Mouse (Mus musculus): ENCODE results near the gene Krtap10-4. TPM values are rescaled to one million over a fixed set of nuclear protein-coding genes. Genes with fewer than 3 reads are reported as not detected.
"Not testable (repeated sequence)": the region's sequence is repeated elsewhere in the genome, so short reads cannot be mapped to it uniquely, and the experiment has no call there.

Gene Krtap10-4
- polyA plus RNA-seq, 1 experiment from 2014 or later, result not detected

GRCm38 (mm10) chr10:77776844-77777243 is 50.1 kb downstream of the Krtap10-4 start, which contains the start of gene Gm7138:
Gm7138 (minus strand) TSS chr10:77776944.
- H3K4me1 ChIP-seq; H3K4me3 ChIP-seq; H3K27me3 ChIP-seq (replicated peaks; ENCODE audit: low read depth, poor library complexity, severe bottlenecking); H3K9me3 ChIP-seq; DNase-seq (ENCODE audit: low spot score); H3K36me3 ChIP-seq (replicated peaks); H3K27ac ChIP-seq (replicated peaks): not testable (repeated sequence)
- WGBS, result 85% methylated on average over 1 of the region's 1 CpGs

Other genes with a start within 250 kb of the Krtap10-4 start
- gene Pttg1ip, start 245.4 kb downstream of the Krtap10-4 start, polyA plus RNA-seq (2016; fragmentation: Nextera tagmentation; extraction: Ambion mirVana), result 65.6 and 71.0 TPM in 2 replicates
- gene Sumo3, start 221.0 kb downstream of the Krtap10-4 start, polyA plus RNA-seq (2016; fragmentation: Nextera tagmentation; extraction: Ambion mirVana), result 419 and 445 TPM in 2 replicates
- 1.9 and 8.0 TPM in 2 replicates for gene Gm49325, start 220.9 kb downstream of the Krtap10-4 start, polyA plus RNA-seq (2016; fragmentation: Nextera tagmentation; extraction: Ambion mirVana)
- 98.9 and 101 TPM in 2 replicates for gene Ube2g2, start 204.8 kb downstream of the Krtap10-4 start, polyA plus RNA-seq (2016; fragmentation: Nextera tagmentation; extraction: Ambion mirVana)
- gene Tspear, start 140.5 kb downstream of the Krtap10-4 start, polyA plus RNA-seq (2016; fragmentation: Nextera tagmentation; extraction: Ambion mirVana), result 0.97 and 1.2 TPM in 2 replicates
- gene Gm19402, start 136.3 kb downstream of the Krtap10-4 start, polyA plus RNA-seq (2016; fragmentation: Nextera tagmentation; extraction: Ambion mirVana), result not detected in 2 replicates
- not detected in 2 replicates for gene Gm9508, start 129.9 kb downstream of the Krtap10-4 start, polyA plus RNA-seq (2016; fragmentation: Nextera tagmentation; extraction: Ambion mirVana)
- not detected in 2 replicates for gene Gm10272, start 120.5 kb downstream of the Krtap10-4 start, polyA plus RNA-seq (2016; fragmentation: Nextera tagmentation; extraction: Ambion mirVana)
- gene Gm10024, start 115.6 kb downstream of the Krtap10-4 start, polyA plus RNA-seq (2016; fragmentation: Nextera tagmentation; extraction: Ambion mirVana), result not detected in 2 replicates
- gene Gm10142, start 111.3 kb downstream of the Krtap10-4 start, polyA plus RNA-seq (2016; fragmentation: Nextera tagmentation; extraction: Ambion mirVana), result not detected in 2 replicates
- gene Krtap12-1, start 106.5 kb downstream of the Krtap10-4 start, polyA plus RNA-seq (2016; fragmentation: Nextera tagmentation; extraction: Ambion mirVana), result not detected in 2 replicates
- gene Gm10100, start 100.6 kb downstream of the Krtap10-4 start, polyA plus RNA-seq (2016; fragmentation: Nextera tagmentation; extraction: Ambion mirVana), result not detected in 2 replicates
- not detected in 2 replicates for gene Gm18596, start 84.5 kb downstream of the Krtap10-4 start, polyA plus RNA-seq (2016; fragmentation: Nextera tagmentation; extraction: Ambion mirVana)
- not detected in 2 replicates for gene Gm9736, start 75.7 kb downstream of the Krtap10-4 start, polyA plus RNA-seq (2016; fragmentation: Nextera tagmentation; extraction: Ambion mirVana)
- not detected in 2 replicates for gene Gm3233, start 67.4 kb downstream of the Krtap10-4 start, polyA plus RNA-seq (2016; fragmentation: Nextera tagmentation; extraction: Ambion mirVana)
- not detected in 2 replicates for gene Gm3238, start 55.8 kb downstream of the Krtap10-4 start, polyA plus RNA-seq (2016; fragmentation: Nextera tagmentation; extraction: Ambion mirVana)
- not detected in 2 replicates for gene Gm7138, start 50.2 kb downstream of the Krtap10-4 start, polyA plus RNA-seq (2016; fragmentation: Nextera tagmentation; extraction: Ambion mirVana)
- gene Gm3250, start 44.6 kb downstream of the Krtap10-4 start, polyA plus RNA-seq (2016; fragmentation: Nextera tagmentation; extraction: Ambion mirVana), result not detected in 2 replicates
- not detected in 2 replicates for gene Gm7137, start 38.9 kb downstream of the Krtap10-4 start, polyA plus RNA-seq (2016; fragmentation: Nextera tagmentation; extraction: Ambion mirVana)
- not detected in 2 replicates for gene Gm9639, start 32.0 kb downstream of the Krtap10-4 start, polyA plus RNA-seq (2016; fragmentation: Nextera tagmentation; extraction: Ambion mirVana)
- not detected in 2 replicates for gene Gm19668, start 28.0 kb downstream of the Krtap10-4 start, polyA plus RNA-seq (2016; fragmentation: Nextera tagmentation; extraction: Ambion mirVana)
- gene Gm9507, start 15.3 kb downstream of the Krtap10-4 start, polyA plus RNA-seq (2016; fragmentation: Nextera tagmentation; extraction: Ambion mirVana), result not detected in 2 replicates
- gene Gm2696, start 12.4 kb downstream of the Krtap10-4 start, polyA plus RNA-seq (2016; fragmentation: Nextera tagmentation; extraction: Ambion mirVana), result not detected in 2 replicates
- not detected in 2 replicates for gene Krtap10-10, start 8.9 kb upstream of the Krtap10-4 start, polyA plus RNA-seq (2016; fragmentation: Nextera tagmentation; extraction: Ambion mirVana)
- gene Gm36176, start 19.7 kb upstream of the Krtap10-4 start, polyA plus RNA-seq (2016; fragmentation: Nextera tagmentation; extraction: Ambion mirVana), result not detected in 2 replicates
- not detected in 2 replicates for gene Gm10318, start 25.8 kb upstream of the Krtap10-4 start, polyA plus RNA-seq (2016; fragmentation: Nextera tagmentation; extraction: Ambion mirVana)
- gene Gm3285, start 34.9 kb upstream of the Krtap10-4 start, polyA plus RNA-seq (2016; fragmentation: Nextera tagmentation; extraction: Ambion mirVana), result not detected in 2 replicates
- gene Lrrc3, start 75.4 kb upstream of the Krtap10-4 start, polyA plus RNA-seq (2016; fragmentation: Nextera tagmentation; extraction: Ambion mirVana), result 2.2 and 2.3 TPM in 2 replicates
- gene Trpm2, start 143.5 kb upstream of the Krtap10-4 start, polyA plus RNA-seq (2016; fragmentation: Nextera tagmentation; extraction: Ambion mirVana), result 0.54 and 0.85 TPM in 2 replicates
- 31.0 and 33.7 TPM in 2 replicates for gene 1810043G02Rik, start 151.4 kb upstream of the Krtap10-4 start, polyA plus RNA-seq (2016; fragmentation: Nextera tagmentation; extraction: Ambion mirVana)
- gene Pfkl, start 183.0 kb upstream of the Krtap10-4 start, polyA plus RNA-seq (2016; fragmentation: Nextera tagmentation; extraction: Ambion mirVana), result 234 and 275 TPM in 2 replicates
- 0.34 TPM in 1 of 2 replicates, not detected in the other for gene Dnmt3l, start 214.9 kb upstream of the Krtap10-4 start, polyA plus RNA-seq (2016; fragmentation: Nextera tagmentation; extraction: Ambion mirVana)
- 0.24 and 0.25 TPM in 2 replicates for gene Aire, start 216.5 kb upstream of the Krtap10-4 start, polyA plus RNA-seq (2016; fragmentation: Nextera tagmentation; extraction: Ambion mirVana)
- 2.5 and 2.8 TPM in 2 replicates for gene Icosl, start 242.2 kb upstream of the Krtap10-4 start, polyA plus RNA-seq (2016; fragmentation: Nextera tagmentation; extraction: Ambion mirVana)

Measured in embryonic facial prominence, embryonic 10.5 days (tissue).